Mouse (Mus musculus) mammary gland, adult 2 months (tissue): Measurements from ENCODE around the gene H2-Aa. TPM values are rescaled to one million over a fixed set of nuclear protein-coding genes. Genes with fewer than 3 reads are reported as not detected.

Experiments
- polyA plus RNA-seq: library from polyadenylated mRNA; depleted of rRNA; stranded (reverse); fragments of >200 nt; gene quantifications from 2 replicates; pipeline ENCODE4 v1.2.3, GENCODE M21; 2012; ENCODE audit warnings: low replicate concordance; rRNA removed

Gene H2-Aa
- 1,227 and 1,651 TPM in 2 replicates for polyA plus RNA-seq

DNA sequence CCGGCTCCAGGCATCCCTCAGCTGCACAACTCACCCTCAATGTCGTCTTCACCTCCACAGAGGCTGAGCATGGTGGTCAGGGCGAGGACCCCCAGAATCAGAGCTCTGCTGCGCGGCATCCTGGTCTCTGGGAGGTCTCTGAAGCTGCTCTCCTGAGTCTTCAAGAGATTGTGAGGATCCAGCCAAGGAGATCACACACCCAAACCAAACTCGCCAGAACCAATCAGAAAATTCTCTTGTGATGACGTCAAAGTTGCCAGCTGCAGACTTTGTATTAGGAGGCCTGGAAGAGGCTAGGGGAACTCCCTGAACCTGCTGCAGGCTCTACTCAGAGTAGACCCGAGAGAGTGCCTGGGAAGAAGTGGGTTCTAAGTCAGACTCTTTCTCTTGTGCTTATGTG is at the start of gene H2-Aa:
TSS of gene H2-Aa (minus strand) at position 176 of the 400 bp plus-strand sequence.

DNA sequence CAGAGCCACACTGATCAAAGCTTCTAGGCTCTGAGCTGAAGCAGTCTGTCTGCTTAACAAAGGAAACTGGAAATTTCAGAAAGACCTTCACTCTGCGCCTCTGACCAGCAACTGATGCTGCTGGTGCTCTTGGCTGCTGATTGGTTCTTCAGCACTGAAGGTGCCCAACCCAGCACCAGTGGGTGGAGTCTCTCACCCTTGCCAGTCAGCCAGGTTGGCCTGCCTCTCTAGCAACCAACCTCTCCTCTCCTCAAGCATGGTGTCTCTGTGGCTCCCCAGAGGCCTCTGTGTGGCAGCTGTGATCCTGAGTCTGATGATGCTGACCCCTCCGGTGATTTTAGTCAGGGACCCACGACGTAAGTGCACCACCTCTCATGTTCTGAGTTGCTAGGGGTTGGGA is 37.8 kb upstream of the H2-Aa start, which contains the start of gene H2-Eb2:
TSS of gene H2-Eb2 (plus strand) at position 230 of the 400 bp plus-strand sequence.

GRCm38 (mm10) chr17:34305380-34306030 is 17.9 kb upstream of the H2-Aa start, which contains the start of gene H2-Eb1:
H2-Eb1 (plus strand) TSS chr17:34305867.

DNA sequence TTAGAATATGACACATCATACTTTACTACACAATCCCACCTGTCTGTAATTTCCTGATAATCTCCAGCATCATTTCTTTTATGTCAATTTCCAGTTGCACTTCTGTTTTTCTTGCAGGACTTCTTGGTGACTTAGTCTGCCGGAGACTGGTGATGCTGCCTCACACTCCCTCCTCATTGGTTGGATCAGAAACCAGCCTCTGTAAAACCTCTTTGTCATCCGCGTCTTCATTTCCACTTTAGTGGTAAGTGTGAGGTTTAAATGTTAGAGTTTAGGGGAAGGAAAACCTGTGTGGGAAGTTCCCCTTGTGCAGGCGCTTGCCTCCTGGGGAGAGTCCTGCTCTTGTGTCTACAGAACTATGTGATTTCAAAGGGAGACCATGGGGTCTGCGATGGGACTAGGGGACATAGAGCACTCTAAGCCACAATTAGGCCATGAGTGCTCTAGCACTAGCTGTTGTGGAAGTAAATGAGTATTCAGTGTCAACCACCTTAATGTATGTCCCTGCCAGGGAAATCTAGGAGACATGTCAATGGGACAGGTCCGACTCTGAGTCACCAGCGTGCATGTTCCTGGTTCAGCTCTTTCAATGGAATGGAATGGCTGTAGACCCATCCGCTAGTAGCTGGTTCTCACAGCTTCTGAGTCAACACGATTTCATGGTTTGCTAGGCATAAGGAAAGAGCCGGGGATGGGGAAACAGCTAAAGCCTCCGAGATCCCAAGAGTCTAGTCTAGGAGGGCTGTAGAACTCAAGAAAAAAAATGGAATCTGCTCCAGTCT is 29.8 kb downstream of the H2-Aa start, which contains the start of gene H2-Ab1:
TSS of gene H2-Ab1 (plus strand) at position 96 of the 782 bp plus-strand sequence.

DNA sequence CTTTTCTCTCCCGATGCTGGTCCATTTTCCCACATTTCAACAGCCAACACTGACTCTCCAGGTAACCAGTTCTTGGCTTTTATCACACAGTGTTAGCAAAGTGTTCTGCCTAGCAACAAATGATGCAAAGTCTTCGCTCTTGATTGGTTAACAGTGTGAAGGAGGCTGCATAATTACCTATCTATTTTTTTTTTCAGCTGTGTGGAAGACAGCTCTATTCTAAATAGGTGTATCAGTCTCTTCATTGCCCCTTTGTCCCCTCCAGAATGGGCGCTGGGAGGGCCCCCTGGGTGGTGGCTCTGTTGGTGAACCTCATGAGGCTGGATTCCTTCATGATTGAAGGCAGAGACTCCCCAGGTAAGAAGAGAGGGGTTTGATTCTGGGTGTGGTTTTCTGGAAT is 48.9 kb downstream of the H2-Aa start, which contains the start of gene H2-Ob:
TSS of gene H2-Ob (plus strand) at position 198 of the 400 bp plus-strand sequence.

Other genes starting within 250 kb of the H2-Aa start
- 1.8 and 4.3 TPM in 2 replicates for gene Col11a2, start 248.4 kb downstream of the H2-Aa start, polyA plus RNA-seq
- gene H2-Oa, start 195.5 kb downstream of the H2-Aa start, polyA plus RNA-seq, result 59.6 and 112 TPM in 2 replicates
- 180 and 191 TPM in 2 replicates for gene H2-DMa, start 168.3 kb downstream of the H2-Aa start, polyA plus RNA-seq
- 112 and 199 TPM in 2 replicates for gene Brd2, start 165.2 kb downstream of the H2-Aa start, polyA plus RNA-seq
- gene H2-DMb2, start 144.5 kb downstream of the H2-Aa start, polyA plus RNA-seq, result 125 and 219 TPM in 2 replicates
- gene H2-DMb1, start 134.8 kb downstream of the H2-Aa start, polyA plus RNA-seq, result 243 and 276 TPM in 2 replicates
- 81.6 and 135 TPM in 2 replicates for gene Tap1, start 100.3 kb downstream of the H2-Aa start, polyA plus RNA-seq
- 108 and 188 TPM in 2 replicates for gene Psmb9, start 100.1 kb downstream of the H2-Aa start, polyA plus RNA-seq
- 204 and 242 TPM in 2 replicates for gene Psmb8, start 90.1 kb downstream of the H2-Aa start, polyA plus RNA-seq
- gene Tap2, start 84.3 kb downstream of the H2-Aa start, polyA plus RNA-seq, result 74.2 and 121 TPM in 2 replicates
- 117 and 123 TPM in 2 replicates for gene H2-Ob, start 48.9 kb downstream of the H2-Aa start, polyA plus RNA-seq
- 2,992 and 3,635 TPM in 2 replicates for gene H2-Ab1, start 30.1 kb downstream of the H2-Aa start, polyA plus RNA-seq
- gene H2-Eb1, start 18.0 kb upstream of the H2-Aa start, polyA plus RNA-seq, result 606 and 611 TPM in 2 replicates
- 4.9 and 5.3 TPM in 2 replicates for gene H2-Eb2, start 37.8 kb upstream of the H2-Aa start, polyA plus RNA-seq
- 1.8 and 3.7 TPM in 2 replicates for gene Btnl2, start 67.0 kb upstream of the H2-Aa start, polyA plus RNA-seq
- gene Btnl1, start 89.3 kb upstream of the H2-Aa start, polyA plus RNA-seq, result 0.20 TPM in 2 replicates
- gene BC051142, start 111.0 kb upstream of the H2-Aa start, polyA plus RNA-seq, result 0.99 and 1.6 TPM in 2 replicates
- gene Btnl4, start 189.5 kb upstream of the H2-Aa start, polyA plus RNA-seq, result not detected in 2 replicates
- not detected in 2 replicates for gene Btnl6, start 229.5 kb upstream of the H2-Aa start, polyA plus RNA-seq